Mouse (Mus musculus) CH12.LX (cell line): ENCODE measurements at regions not wholly inside any gene's neighbourhood (a gene's known extent, or its start where the extent isn't known, plus 50 kb on each side); places are given as distances from the start of the nearest gene placed in this dataset.

Experiments used
- CHD2 ChIP-seq: IDR thresholded peaks from 2 replicates; pipeline ENCODE4 v1.6.1; 2011; ENCODE audit warnings: low read length, improper control_type of control experiment
- CTCF ChIP-seq, 2 experiments: IDR thresholded peaks in 1 of 2; conservative IDR thresholded peaks in 1 of 2; 2 replicates each; pipeline ENCODE4 v1.5.1; 2011 to 2012; ENCODE audit warnings: low read depth in 2 of 2, low read length in 2 of 2, improper control_type of control experiment in 1 of 2, inconsistent platforms in 1 of 2, mild to moderate bottlenecking in 1 of 2, moderate library complexity in 1 of 2
- GABPA ChIP-seq: IDR thresholded peaks from 2 replicates; pipeline ENCODE4 v1.6.1; 2012; ENCODE audit warnings: low read depth, low read length, improper control_type of control experiment, inconsistent platforms; ENCODE audit not compliant: insufficient replicate concordance
- JUN ChIP-seq: IDR thresholded peaks from 2 replicates; pipeline ENCODE4 v1.6.1; 2011; ENCODE audit warnings: low read depth, mild to moderate bottlenecking, low read length, improper control_type of control experiment, moderate library complexity; ENCODE audit not compliant: insufficient read depth
- JUND ChIP-seq: conservative IDR thresholded peaks from 2 replicates; pipeline ENCODE4 v1.6.1; 2011; ENCODE audit warnings: low read depth, low read length, improper control_type of control experiment
- KAT2A ChIP-seq: IDR thresholded peaks from 2 replicates; pipeline ENCODE4 v1.6.1; 2012; ENCODE audit warnings: low read length, improper control_type of control experiment, inconsistent platforms; ENCODE audit not compliant: insufficient replicate concordance
- POLR2A ChIP-seq: IDR thresholded peaks from 2 replicates; pipeline ENCODE4 v1.6.1; 2011; ENCODE audit warnings: low read depth, mild to moderate bottlenecking, improper control_type of control experiment, low read length
- RAD21 ChIP-seq: IDR thresholded peaks from 2 replicates; pipeline ENCODE4 v1.6.1; 2011; ENCODE audit warnings: low read depth, mild to moderate bottlenecking, low read length, improper control_type of control experiment, moderate library complexity
- SMC3 ChIP-seq: IDR thresholded peaks from 2 replicates; pipeline ENCODE4 v1.6.1; 2011; ENCODE audit warnings: low read depth, low read length, improper control_type of control experiment

DNA sequence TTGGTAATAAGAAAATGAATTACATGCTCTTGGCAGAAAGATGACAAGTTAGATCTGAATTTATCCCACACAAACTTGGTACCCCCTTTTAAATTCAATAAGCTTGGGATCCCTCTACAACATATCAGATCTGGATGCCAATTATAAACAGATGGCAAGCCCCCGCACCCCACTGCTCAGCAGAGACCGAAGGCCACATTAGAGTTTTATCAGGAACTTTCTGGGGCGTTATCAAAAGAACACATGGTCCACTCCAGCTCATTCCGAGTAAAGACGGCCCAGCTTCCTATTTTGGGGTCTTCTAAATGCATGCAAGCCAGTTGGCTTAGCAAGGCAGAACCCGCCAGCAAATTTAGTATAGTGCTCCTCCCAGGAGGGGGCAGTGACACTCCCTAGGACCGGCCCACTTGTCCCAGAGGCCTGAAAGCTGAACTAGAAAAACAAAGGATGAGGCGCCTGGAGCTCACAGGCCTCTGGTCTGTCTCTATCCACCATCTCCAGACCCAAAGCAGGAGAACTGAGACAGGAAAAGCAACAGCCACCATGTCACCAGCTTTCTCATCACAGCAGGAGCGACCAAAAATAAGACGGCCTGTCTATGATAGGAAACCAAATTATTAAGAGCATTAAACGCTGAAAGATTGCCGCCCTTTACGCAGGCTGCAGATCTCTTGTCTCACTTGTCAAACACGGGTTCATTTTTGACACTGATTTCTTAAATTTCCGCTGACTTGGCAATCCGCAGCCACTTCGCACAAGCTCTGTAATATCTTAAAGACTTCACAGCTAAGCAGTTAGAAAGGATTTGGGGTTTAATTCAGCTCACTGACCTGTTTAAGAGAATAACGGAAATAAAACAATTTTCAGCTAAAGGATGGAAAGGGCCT, 117.2 kb upstream of the Satb2 start:
- TF ChIP-seq POLR2A (no peak), SMC3 (no peak), JUN (no peak), CTCF (conservative IDR thresholded peaks at IDR 0.05 in 1 of 2, IDR thresholded peaks at IDR 0.05 in 1 of 2; ENCODE audit: low read depth in 2 of 2, low read length in 2 of 2) (peak in 1 of 2 experiments; percentile 30; a peak in 2 of 4 replicates), KAT2A (no peak), RAD21 (no peak; the same call in none of the 2 replicates), GABPA (no peak), CHD2 (no peak), JUND (no peak)
